17 mouse cellular contexts compared by ENCODE assay signal in genomic region chr4:81988796-81989195, GRCm38 (mm10).
A peak's percentile ranks its signal among the peaks of the same experiment; 100 is the strongest.
DNase-seq lines count a peak whose midpoint lies in the region; ATAC-seq and TF ChIP-seq lines count a peak whose summit lies in the region.
"Had no signal": no experiment of that assay in that cellular context is flagged by ENCODE, and none has a peak within 500 bp of the region (broad histone marks: within the 10 kb centered on the region; RNA-seq: fewer than 3 reads in every experiment).

No protein-coding gene starts in this region.

- no peaks in the 10 kb centered on the region for H3K27me3 ChIP-seq in forebrain, embryonic 14.5 days (replicated peaks; ENCODE audit: control insufficient read depth, insufficient read depth, low read length)
- no peaks in the 10 kb centered on the region for H3K27me3 ChIP-seq in forebrain, embryonic 13.5 days
- H3K27me3 ChIP-seq: embryonic facial prominence, embryonic 12.5 days; forebrain, embryonic 15.5 days had no signal

- peak; percentile 40; the same call in 1 of the 2 replicates for ATAC-seq in forebrain, embryonic 14.5 days
- ATAC-seq in forebrain, embryonic 13.5 days, result no peak
- ATAC-seq: forebrain, embryonic 15.5 days; forebrain, postnatal 0 days had no signal

- H3K9ac ChIP-seq in forebrain, embryonic 14.5 days (ENCODE audit: low read length), result no peak overlapping the region
- no peak overlapping the region for H3K9ac ChIP-seq in forebrain, embryonic 13.5 days
- H3K9ac ChIP-seq: embryonic facial prominence, embryonic 12.5 days; forebrain, embryonic 15.5 days; forebrain, postnatal 0 days had no signal

- no peak overlapping the region for H3K4me2 ChIP-seq in forebrain, embryonic 14.5 days (ENCODE audit: low read length)
- no peak overlapping the region for H3K4me2 ChIP-seq in forebrain, embryonic 13.5 days
- H3K4me2 ChIP-seq: embryonic facial prominence, embryonic 12.5 days; forebrain, embryonic 15.5 days had no signal

- no peaks in the 10 kb centered on the region for H3K4me1 ChIP-seq in forebrain, embryonic 14.5 days (ENCODE audit: control insufficient read depth, insufficient read depth, low read length)
- H3K4me1 ChIP-seq in forebrain, embryonic 13.5 days, result no peaks in the 10 kb centered on the region
- H3K4me1 ChIP-seq: embryonic facial prominence, embryonic 10.5 days; embryonic facial prominence, embryonic 12.5 days; forebrain, embryonic 15.5 days had no signal

- H3K4me3 ChIP-seq in forebrain, embryonic 14.5 days (ENCODE audit: low read depth, low read length), result no peak overlapping the region
- no peak overlapping the region for H3K4me3 ChIP-seq in forebrain, embryonic 13.5 days
- H3K4me3 ChIP-seq: embryonic facial prominence, embryonic 10.5 days; embryonic facial prominence, embryonic 12.5 days; forebrain, embryonic 15.5 days had no signal

- 56% methylated on average over 2 of the region's 2 CpGs for WGBS in forebrain, embryonic 14.5 days
- 69% methylated on average over 2 of the region's 2 CpGs for WGBS in forebrain, embryonic 13.5 days

- TF ChIP-seq CTCF in brain, embryonic 14.5 days (IDR thresholded peaks at IDR 0.05; ENCODE audit: borderline replicate concordance, extremely low read depth, insufficient read depth, insufficient read length), result no peak

- H3K27ac ChIP-seq in forebrain, embryonic 14.5 days (ENCODE audit: low read depth, low read length), result no peak overlapping the region
- no peak overlapping the region for H3K27ac ChIP-seq in forebrain, embryonic 13.5 days
- H3K27ac ChIP-seq: embryonic facial prominence, embryonic 10.5 days; embryonic facial prominence, embryonic 12.5 days; forebrain, embryonic 15.5 days had no signal

- peak; percentile 53 for DNase-seq in forebrain, embryonic 14.5 days (ENCODE audit: low spot score)
- DNase-seq in left cerebral cortex, postnatal 4 days, result peak; percentile 31
- DNase-seq in left cerebral cortex, postnatal 14 days (ENCODE audit: low spot score in 2 of 2), result no peak
- DNase-seq in brain, embryonic 14.5 days (ENCODE audit: low read depth), result peak; percentile 79
- DNase-seq in layer of hippocampus, adult 9-11 months, result no peak
- DNase-seq: adrenal gland, adult 2 months; adrenal gland, postnatal 10 days; adrenal gland, postnatal 25 days; cerebellum, adult 18-20 months; cerebellum, adult 8-10 months; cerebellum, adult 9-11 months; cerebellum, postnatal 25 days; forebrain, postnatal 0 days had no signal

- intact Hi-C loops in left cerebral cortex, postnatal 4 days (cut with DNase I), result no loop called here
- intact Hi-C loops in left cerebral cortex, postnatal 14 days (cut with DNase I), result no loop called here

- H3K36me3 ChIP-seq in forebrain, embryonic 14.5 days (ENCODE audit: control insufficient read depth, insufficient read depth, low read length), result no peaks in the 10 kb centered on the region
- H3K36me3 ChIP-seq in forebrain, embryonic 13.5 days (ENCODE audit: poor library complexity, severe bottlenecking), result no peaks in the 10 kb centered on the region
- H3K36me3 ChIP-seq: embryonic facial prominence, embryonic 10.5 days; embryonic facial prominence, embryonic 12.5 days; forebrain, embryonic 15.5 days had no signal

- H3K9me3 ChIP-seq in forebrain, embryonic 14.5 days (replicated peaks; ENCODE audit: control insufficient read depth, low read length), result no peaks in the 10 kb centered on the region
- H3K9me3 ChIP-seq in forebrain, embryonic 13.5 days (replicated peaks), result no peaks in the 10 kb centered on the region
- H3K9me3 ChIP-seq: embryonic facial prominence, embryonic 10.5 days; embryonic facial prominence, embryonic 12.5 days; forebrain, embryonic 15.5 days had no signal

- no peak for TF ChIP-seq POLR2A in brain, embryonic 14.5 days (IDR thresholded peaks at IDR 0.05; ENCODE audit: borderline replicate concordance, extremely low read depth, insufficient read depth, insufficient read length, poor library complexity, severe bottlenecking)

Comparison
In these comparisons a context has a peak if more than half of its experiments do, and no peak if none do; other contexts are left out.
1. DNase-seq: peak in forebrain, embryonic 14.5 days (single experiment), left cerebral cortex, postnatal 4 days (single experiment) and brain, embryonic 14.5 days (single experiment); none in left cerebral cortex, postnatal 14 days (0 of 2) and layer of hippocampus, adult 9-11 months (single experiment).